Mouse (Mus musculus): ENCODE data around the gene Gabbr2.

Gabbr2 gene

GRCm38 (mm10) chr4:46866070-46866469, 125.6 kb downstream of the Gabbr2 start:
- no peak for DNase-seq (ENCODE audit: low read depth, low spot score)

GRCm38 (mm10) chr4:46863721-46864120, 128.0 kb downstream of the Gabbr2 start:
- no peak for DNase-seq (ENCODE audit: low read depth, low spot score)

GRCm38 (mm10) chr4:46862677-46863076, 129.0 kb downstream of the Gabbr2 start:
- no peak for DNase-seq (ENCODE audit: low read depth, low spot score)

GRCm38 (mm10) chr4:46860586-46860985, 131.1 kb downstream of the Gabbr2 start:
- no peak for DNase-seq (ENCODE audit: low read depth, low spot score)

- peak; percentile 42 for DNase-seq (ENCODE audit: low read depth, low spot score)
These were observed 132.8 kb downstream of the Gabbr2 start for GRCm38 (mm10) chr4:46858899-46859298.

GRCm38 (mm10) chr4:46856145-46856544, 135.5 kb downstream of the Gabbr2 start:
- no peak for DNase-seq (ENCODE audit: low read depth, low spot score)

- no peak for DNase-seq (ENCODE audit: low read depth, low spot score)
These were observed 136.8 kb downstream of the Gabbr2 start for GRCm38 (mm10) chr4:46854686-46855385.

- no peak for DNase-seq (ENCODE audit: low read depth, low spot score)
These were observed 137.7 kb downstream of the Gabbr2 start for GRCm38 (mm10) chr4:46853852-46854460.

GRCm38 (mm10) chr4:46847745-46848144, 143.9 kb downstream of the Gabbr2 start:
- DNase-seq (ENCODE audit: low read depth, low spot score), result no peak

- DNase-seq (ENCODE audit: low read depth, low spot score), result no peak
These were observed 145.3 kb downstream of the Gabbr2 start for GRCm38 (mm10) chr4:46846396-46846795.

GRCm38 (mm10) chr4:46844982-46845643, 146.6 kb downstream of the Gabbr2 start:
- no peak for DNase-seq (ENCODE audit: low read depth, low spot score)

- DNase-seq (ENCODE audit: low read depth, low spot score), result no peak
These were observed 147.1 kb downstream of the Gabbr2 start for GRCm38 (mm10) chr4:46844567-46844966.

GRCm38 (mm10) chr4:46842596-46842995, 149.1 kb downstream of the Gabbr2 start:
- DNase-seq (ENCODE audit: low read depth, low spot score), result no peak

GRCm38 (mm10) chr4:46840146-46840545, 151.5 kb downstream of the Gabbr2 start:
- no peak for DNase-seq (ENCODE audit: low read depth, low spot score)

- DNase-seq (ENCODE audit: low read depth, low spot score), result no peak
These were observed 154.3 kb downstream of the Gabbr2 start for GRCm38 (mm10) chr4:46837362-46837761.

GRCm38 (mm10) chr4:46836065-46836464, 155.6 kb downstream of the Gabbr2 start:
- no peak for DNase-seq (ENCODE audit: low read depth, low spot score)

GRCm38 (mm10) chr4:46835064-46835463, 156.6 kb downstream of the Gabbr2 start:
- DNase-seq (ENCODE audit: low read depth, low spot score), result no peak

- DNase-seq (ENCODE audit: low read depth, low spot score), result no peak
These were observed 158.7 kb downstream of the Gabbr2 start for GRCm38 (mm10) chr4:46832834-46833544.

- no peak for DNase-seq (ENCODE audit: low read depth, low spot score)
These were observed 162.0 kb downstream of the Gabbr2 start for GRCm38 (mm10) chr4:46829656-46830055.

GRCm38 (mm10) chr4:46828141-46828571, 163.5 kb downstream of the Gabbr2 start:
- no peak for DNase-seq (ENCODE audit: low read depth, low spot score)

- DNase-seq (ENCODE audit: low read depth, low spot score), result no peak
These were observed 164.2 kb downstream of the Gabbr2 start for GRCm38 (mm10) chr4:46827471-46827870.

All from retina, postnatal 7 days (tissue).